12 mouse cellular contexts compared by ENCODE assay signal in the genomic region with DNA sequence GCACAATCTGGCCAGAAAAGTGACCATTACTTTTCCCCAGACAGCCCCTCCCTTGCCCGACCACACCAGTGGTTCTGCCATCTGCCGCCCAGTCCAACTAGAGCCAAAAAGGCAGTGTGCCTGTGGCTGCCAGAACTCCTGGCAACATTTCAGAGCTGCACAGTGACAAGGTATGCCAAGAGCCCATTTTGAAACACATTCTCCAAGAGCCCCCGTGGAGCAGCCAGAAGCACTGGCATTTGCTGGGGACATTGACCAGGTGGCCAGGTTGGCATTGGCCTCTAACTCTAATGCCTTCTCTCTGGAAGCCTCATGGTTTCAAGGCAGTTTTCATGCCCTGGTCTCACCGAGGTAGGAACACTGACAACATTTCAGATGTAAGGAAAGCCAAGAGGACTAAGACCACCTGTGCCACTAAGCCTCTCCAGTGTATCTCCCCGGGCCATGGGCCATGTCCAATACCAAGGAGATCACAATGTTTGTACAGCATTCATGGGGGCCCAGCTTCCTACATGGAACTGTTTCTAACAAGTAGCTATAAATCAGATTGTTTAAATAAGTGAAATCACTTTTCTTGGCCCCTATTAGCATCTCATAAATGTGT.
DNase-seq lines count a peak whose midpoint lies in the region; ATAC-seq and TF ChIP-seq lines count a peak whose summit lies in the region.
"Had no signal": no experiment of that assay in that cellular context is flagged by ENCODE, and none has a peak within 500 bp of the region (broad histone marks: within the 10 kb centered on the region; RNA-seq: fewer than 3 reads in every experiment).

No protein-coding gene starts in this region.

- no peak overlapping the region for H3K4me3 ChIP-seq in forebrain, embryonic 16.5 days (replicated peaks; ENCODE audit: low read length)
- H3K4me3 ChIP-seq in forebrain, embryonic 12.5 days (replicated peaks), result no peak overlapping the region
- no peak overlapping the region for H3K4me3 ChIP-seq in midbrain, postnatal 0 days (ENCODE audit: low read depth, low read length)
- no peak overlapping the region for H3K4me3 ChIP-seq in midbrain, embryonic 13.5 days (replicated peaks)
- no peak overlapping the region for H3K4me3 ChIP-seq in liver, embryonic 12.5 days
- H3K4me3 ChIP-seq: liver, embryonic 13.5 days had no signal

- H3K4me2 ChIP-seq in forebrain, embryonic 16.5 days (ENCODE audit: low read length), result no peak overlapping the region
- H3K4me2 ChIP-seq in forebrain, embryonic 12.5 days, result no peak overlapping the region
- no peak overlapping the region for H3K4me2 ChIP-seq in midbrain, postnatal 0 days (ENCODE audit: low read depth, low read length, poor library complexity, severe bottlenecking)
- no peak overlapping the region for H3K4me2 ChIP-seq in midbrain, embryonic 13.5 days (replicated peaks)
- H3K4me2 ChIP-seq in liver, embryonic 12.5 days, result no peak overlapping the region
- H3K4me2 ChIP-seq: liver, embryonic 13.5 days had no signal

- H3K4me1 ChIP-seq in forebrain, embryonic 16.5 days (replicated peaks; ENCODE audit: control insufficient read depth, insufficient read depth, low read length), result peaks cover 12% of the 10 kb centered on the region
- H3K4me1 ChIP-seq in forebrain, embryonic 12.5 days, result no peaks in the 10 kb centered on the region
- no peaks in the 10 kb centered on the region for H3K4me1 ChIP-seq in midbrain, postnatal 0 days (ENCODE audit: insufficient read depth, low read length)
- 0 out of 2 replicates have a peak, but pooled peaks cover 3% of the 10 kb centered on the region for H3K4me1 ChIP-seq in midbrain, embryonic 13.5 days (replicated peaks)
- H3K4me1 ChIP-seq in liver, embryonic 12.5 days, result no peaks in the 10 kb centered on the region
- H3K4me1 ChIP-seq: liver, embryonic 13.5 days had no signal

- no peak for TF ChIP-seq CTCF in midbrain, postnatal 0 days (IDR thresholded peaks at IDR 0.05)

- no peaks in the 10 kb centered on the region for H3K9me3 ChIP-seq in forebrain, embryonic 16.5 days (ENCODE audit: control insufficient read depth, low read length)
- no peaks in the 10 kb centered on the region for H3K9me3 ChIP-seq in forebrain, embryonic 12.5 days
- H3K9me3 ChIP-seq in midbrain, postnatal 0 days (ENCODE audit: low read length), result no peaks in the 10 kb centered on the region
- no peaks in the 10 kb centered on the region for H3K9me3 ChIP-seq in midbrain, embryonic 13.5 days
- H3K9me3 ChIP-seq in liver, embryonic 12.5 days (replicated peaks), result no peaks in the 10 kb centered on the region
- H3K9me3 ChIP-seq: liver, embryonic 13.5 days had no signal

- H3K36me3 ChIP-seq in forebrain, embryonic 16.5 days (ENCODE audit: control insufficient read depth, insufficient read depth), result peaks cover 8% of the 10 kb centered on the region
- H3K36me3 ChIP-seq in forebrain, embryonic 12.5 days (replicated peaks), result peaks cover 11% of the 10 kb centered on the region; the same call in 1 of the 2 replicates
- H3K36me3 ChIP-seq in midbrain, postnatal 0 days (ENCODE audit: insufficient read depth, low read length), result peaks cover 22% of the 10 kb centered on the region; the same call in 1 of the 2 replicates
- H3K36me3 ChIP-seq in midbrain, embryonic 13.5 days, result peaks cover 21% of the 10 kb centered on the region; the same call in 1 of the 2 replicates
- H3K36me3 ChIP-seq in liver, embryonic 12.5 days, result no peaks in the 10 kb centered on the region
- H3K36me3 ChIP-seq: liver, embryonic 13.5 days had no signal

- H3K27ac ChIP-seq in forebrain, embryonic 16.5 days (ENCODE audit: low read length), result no peak overlapping the region
- H3K27ac ChIP-seq in forebrain, embryonic 12.5 days, result no peak overlapping the region
- H3K27ac ChIP-seq in midbrain, postnatal 0 days (ENCODE audit: low read depth, low read length), result no peak overlapping the region
- H3K27ac ChIP-seq in midbrain, embryonic 13.5 days, result no peak overlapping the region
- H3K27ac ChIP-seq in liver, embryonic 12.5 days, result no peak overlapping the region
- H3K27ac ChIP-seq: liver, embryonic 13.5 days; macrophage had no signal

- ATAC-seq in forebrain, embryonic 16.5 days, result peak; percentile 68
- ATAC-seq in forebrain, embryonic 12.5 days (ENCODE audit: low FRiP score), result no peak
- peak; percentile 31; the same call in 1 of the 2 replicates for ATAC-seq in midbrain, postnatal 0 days (ENCODE audit: low FRiP score)
- ATAC-seq in midbrain, embryonic 13.5 days, result no peak
- ATAC-seq in liver, embryonic 12.5 days, result no peak
- ATAC-seq: intestine, embryonic 16.5 days had no signal

- DNase-seq in midbrain, postnatal 0 days (ENCODE audit: low spot score), result peak; percentile 85
- peak; percentile 100 for DNase-seq in cerebellum, adult 9-10 months
- peak; percentile 6 for DNase-seq in heart, postnatal 4 days
- DNase-seq in right cerebral cortex, adult 18-20 months, result no peak
- DNase-seq: liver, embryonic 13.5 days; thymus, postnatal 36 days had no signal

- no peaks in the 10 kb centered on the region for H3K27me3 ChIP-seq in forebrain, embryonic 16.5 days (replicated peaks; ENCODE audit: control insufficient read depth, insufficient read depth, low read length)
- H3K27me3 ChIP-seq in forebrain, embryonic 12.5 days, result no peaks in the 10 kb centered on the region
- H3K27me3 ChIP-seq in midbrain, postnatal 0 days (ENCODE audit: insufficient read depth, low read length), result no peaks in the 10 kb centered on the region
- no peaks in the 10 kb centered on the region for H3K27me3 ChIP-seq in midbrain, embryonic 13.5 days
- no peaks in the 10 kb centered on the region for H3K27me3 ChIP-seq in liver, embryonic 12.5 days (replicated peaks)
- H3K27me3 ChIP-seq: liver, embryonic 13.5 days had no signal

- 62% methylated on average over 5 of the region's 5 CpGs for WGBS in forebrain, embryonic 16.5 days
- 91% methylated on average over 5 of the region's 5 CpGs for WGBS in forebrain, embryonic 12.5 days
- WGBS in midbrain, postnatal 0 days, result 84% methylated on average over 5 of the region's 5 CpGs
- WGBS in midbrain, embryonic 13.5 days, result 89% methylated on average over 5 of the region's 5 CpGs
- 65% methylated on average over 5 of the region's 5 CpGs for WGBS in liver, embryonic 12.5 days (ENCODE audit: insufficient replicate concordance)

- no peak overlapping the region for H3K9ac ChIP-seq in forebrain, embryonic 16.5 days (replicated peaks; ENCODE audit: low read depth, low read length)
- no peak overlapping the region for H3K9ac ChIP-seq in forebrain, embryonic 12.5 days
- no peak overlapping the region for H3K9ac ChIP-seq in midbrain, postnatal 0 days (replicated peaks; ENCODE audit: low read length, poor library complexity, severe bottlenecking)
- H3K9ac ChIP-seq in midbrain, embryonic 13.5 days (replicated peaks), result no peak overlapping the region
- no peak overlapping the region for H3K9ac ChIP-seq in liver, embryonic 12.5 days
- H3K9ac ChIP-seq: liver, embryonic 13.5 days had no signal

Comparison
In these comparisons a context has a peak if more than half of its experiments do, and no peak if none do; other contexts are left out.
1. ATAC-seq: peak in forebrain, embryonic 16.5 days (single experiment) and midbrain, postnatal 0 days (single experiment); none in forebrain, embryonic 12.5 days (single experiment), midbrain, embryonic 13.5 days (single experiment) and liver, embryonic 12.5 days (single experiment).